Mouse (Mus musculus) spleen, postnatal 0 days (tissue): ENCODE results near the gene Abca13. TPM values are rescaled to one million over a fixed set of nuclear protein-coding genes. Genes with fewer than 3 reads are reported as not detected.

ENCODE experiments used
- polyA plus RNA-seq: library from polyadenylated mRNA; unstranded; fragments of >200 nt; fragmentation: Nextera tagmentation; extraction: Ambion mirVana; gene quantifications from 2 replicates; pipeline ENCODE4 v1.2.1, GENCODE M21; 2015

Gene Abca13
- polyA plus RNA-seq: 0.84 and 1.5 TPM in 2 replicates

DNA sequence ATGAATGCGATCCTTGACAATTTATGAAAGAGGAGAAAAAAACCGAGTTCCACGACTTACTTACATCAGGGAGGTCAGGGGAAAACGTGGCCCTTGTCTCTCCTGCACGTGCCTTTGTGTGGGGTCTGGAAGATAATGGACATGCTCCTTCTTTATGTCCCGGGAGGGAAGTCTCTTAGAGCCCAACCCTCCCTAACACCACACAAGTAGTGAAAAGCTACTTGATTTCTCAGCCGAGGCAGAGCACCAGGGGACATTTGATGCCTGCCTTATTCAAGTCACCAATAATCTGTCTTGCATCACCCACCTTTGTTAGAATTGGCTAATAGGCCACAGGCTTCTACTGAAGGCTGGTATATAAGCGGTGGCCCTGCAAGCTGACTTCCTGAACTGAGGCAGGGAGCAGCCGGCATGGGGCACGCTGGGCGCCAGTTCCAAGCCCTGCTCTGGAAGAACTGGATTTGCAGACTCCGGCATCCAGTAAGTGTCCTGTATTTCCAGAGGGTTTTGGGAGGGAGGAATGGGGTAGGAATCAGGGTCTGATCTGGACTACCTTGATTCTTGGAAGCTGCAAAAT, at the start of gene Abca13:
TSS of gene Abca13 (plus strand) at position 388 of the 577 bp plus-strand sequence.

Other genes starting within 250 kb of the Abca13 start
- gene Pkd1l1, start 218.7 kb upstream of the Abca13 start, polyA plus RNA-seq: 0.12 and 0.21 TPM in 2 replicates
- gene Hus1, start 180.8 kb upstream of the Abca13 start, polyA plus RNA-seq: 8.5 and 9.2 TPM in 2 replicates
- gene Gm11992, start 143.3 kb upstream of the Abca13 start, polyA plus RNA-seq: 0.27 and 0.29 TPM in 2 replicates
- gene Sun3, start 143.0 kb upstream of the Abca13 start, polyA plus RNA-seq: not detected in 2 replicates
- 6.5 and 7.7 TPM in 2 replicates for gene Upp1, start 73.8 kb upstream of the Abca13 start, polyA plus RNA-seq